Mouse (Mus musculus) C2C12 (cell line): ENCODE data around the gene Crtam.

Source experiments
- CEBPB ChIP-seq: IDR thresholded peaks from one replicate; pipeline ENCODE4 v1.6.1; 2011; ENCODE audit warnings: low read depth, mild to moderate bottlenecking, control low read depth, moderate library complexity
- CTCF ChIP-seq: IDR thresholded peaks from one replicate; pipeline ENCODE4 v1.5.1; 2011; ENCODE audit not compliant: control insufficient read depth, insufficient read depth, insufficient read length
- MAX ChIP-seq: IDR thresholded peaks from one replicate; pipeline ENCODE4 v1.6.1; 2011; ENCODE audit warnings: mild to moderate bottlenecking, control low read depth
- USF1 ChIP-seq: IDR thresholded peaks from one replicate; pipeline ENCODE4 v1.6.1; 2011; ENCODE audit warnings: low read depth, mild to moderate bottlenecking, control low read depth, moderate library complexity

- no peak for TF ChIP-seq CTCF
- TF ChIP-seq USF1, result no peak
- TF ChIP-seq MAX, result no peak
- TF ChIP-seq CEBPB, result no peak
These were observed 77.0 kb downstream of the Crtam start for GRCm38 (mm10) chr9:40927351-40927980.
